Mouse (Mus musculus) granulocyte monocyte progenitor cell, adult 5-6 weeks (primary cell): ENCODE results near the gene Vars. TPM values are rescaled to one million over a fixed set of nuclear protein-coding genes. Genes with fewer than 3 reads are reported as not detected.
A peak's percentile ranks its signal among the peaks of the same experiment; 100 is the strongest.

Source experiments
- ATAC-seq: replicated peaks from 2 replicates; pipeline ENCODE4 v1.8.0; 2016; ENCODE audit warnings: mild to moderate bottlenecking, moderate TSS enrichment, inconsistent platforms; ENCODE audit not compliant: poor library complexity, severe bottlenecking
- total RNA-seq, 2 experiments: library from RNA; stranded (forward) in 1 of 2; stranded (reverse) in 1 of 2; fragments of 200-712, 200-1000 nt in 1 of 2; fragments of >200 nt in 1 of 2; fragmentation: Nextera tagmentation in 1 of 2; gene quantifications; 2 replicates each; pipeline ENCODE4 v1.2.3; 2014 to 2017

Vars gene
- total RNA-seq, 2 experiments from 2014 or later: 75.6 to 174 TPM

- ATAC-seq: no peak
Observed at GRCm38 (mm10) chr17:35060737-35061297, 60.0 kb downstream of the Vars start.

DNA sequence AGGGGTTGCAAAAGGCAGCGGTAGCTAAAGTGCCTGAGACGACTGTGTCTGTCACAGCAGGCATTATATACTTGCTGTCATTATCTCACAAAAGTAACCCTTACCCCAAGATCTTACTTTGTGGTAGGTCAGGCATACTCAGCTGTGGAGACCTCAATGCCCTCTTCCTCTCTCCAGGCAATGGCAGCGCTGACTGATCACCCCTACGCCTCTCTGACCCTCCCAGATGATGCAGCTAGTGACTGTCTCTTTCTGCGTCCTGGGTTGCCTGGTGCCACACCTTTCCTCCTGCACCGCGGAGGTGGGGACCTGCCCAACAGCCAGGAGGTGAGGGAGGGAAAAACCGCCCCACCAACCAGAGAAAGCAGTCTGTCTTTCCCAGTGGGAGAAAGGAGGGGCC is 60.5 kb downstream of the Vars start:
- no peak for ATAC-seq

DNA sequence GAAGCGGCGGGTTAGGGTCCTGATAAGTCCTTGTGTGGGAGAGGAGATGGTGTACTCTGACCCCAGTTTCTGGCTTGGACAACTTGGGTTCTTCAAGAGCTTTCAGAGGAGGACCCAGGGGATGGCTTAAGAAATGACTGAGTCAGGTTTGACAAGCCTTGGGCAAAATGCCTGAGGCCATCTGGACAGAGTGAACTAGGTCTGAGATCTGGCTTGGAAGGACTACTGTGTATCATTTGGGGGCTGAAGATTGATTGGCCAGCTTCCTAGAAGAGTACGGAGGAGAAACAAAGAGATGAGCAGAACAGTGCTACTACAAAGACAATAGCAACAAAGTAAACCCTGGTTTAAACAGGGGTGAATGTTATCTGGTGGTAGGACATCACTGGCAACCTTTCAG is 62.7 kb downstream of the Vars start:
- no peak for ATAC-seq

DNA sequence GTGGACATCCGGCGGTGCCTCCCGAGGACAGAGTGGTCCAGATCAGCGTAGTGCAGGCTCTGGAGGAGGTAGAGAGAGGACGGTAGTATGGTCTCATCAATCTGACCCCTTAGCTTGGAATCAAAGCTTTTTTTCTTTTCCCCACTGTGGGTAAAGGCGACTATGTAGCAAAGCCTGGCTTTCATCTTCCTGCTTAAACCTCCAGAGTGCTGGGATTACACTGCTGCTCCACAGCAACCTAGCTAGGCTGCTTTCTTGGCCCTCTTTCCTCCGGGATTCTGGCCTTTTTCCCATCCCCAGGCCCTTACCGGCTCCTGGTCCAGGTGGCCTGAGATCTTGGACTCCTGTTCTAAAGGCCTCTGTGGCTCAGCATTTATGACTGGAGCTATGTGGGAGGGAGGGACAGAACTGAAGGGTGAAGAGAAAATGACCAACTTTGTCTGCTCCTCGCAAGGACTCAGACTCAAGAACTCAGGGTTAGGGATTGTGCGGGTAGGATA is 63.6 kb downstream of the Vars start:
- no peak for ATAC-seq

GRCm38 (mm10) chr17:35064951-35065947 is 64.5 kb downstream of the Vars start, which contains the start of gene Ly6g6c:
Gene Ly6g6c (plus strand): TSS chr17:35065388.
- ATAC-seq: peak; percentile 36

Other genes starting within 250 kb of the Vars start
Only the 30 nearest of the 45 such genes appear.
- not detected in 2 replicates for gene Cfb, start 138.5 kb upstream of the Vars start, total RNA-seq (2014; fragmentation: Nextera tagmentation)
- not detected in 2 replicates for gene Cfb, start 138.5 kb upstream of the Vars start, total RNA-seq (2017)
- 12.2 and 14.2 TPM in 2 replicates for gene Zbtb12, start 121.5 kb upstream of the Vars start, total RNA-seq (2014; fragmentation: Nextera tagmentation)
- 13.3 and 15.3 TPM in 2 replicates for gene Zbtb12, start 121.5 kb upstream of the Vars start, total RNA-seq (2017)
- gene Gm20547, start 118.9 kb upstream of the Vars start, total RNA-seq (2014; fragmentation: Nextera tagmentation): not detected in 2 replicates
- gene Gm20547, start 118.9 kb upstream of the Vars start, total RNA-seq (2017): not detected in 2 replicates
- 1.5 and 7.7 TPM in 2 replicates for gene C2, start 102.7 kb upstream of the Vars start, total RNA-seq (2014; fragmentation: Nextera tagmentation)
- gene C2, start 102.7 kb upstream of the Vars start, total RNA-seq (2017): 0.47 TPM in 1 of 2 replicates, not detected in the other
- 78.2 and 87.0 TPM in 2 replicates for gene Ehmt2, start 102.5 kb upstream of the Vars start, total RNA-seq (2014; fragmentation: Nextera tagmentation)
- gene Ehmt2, start 102.5 kb upstream of the Vars start, total RNA-seq (2017): 90.9 and 120 TPM in 2 replicates
- 0.41 TPM in 1 of 2 replicates, not detected in the other for gene Slc44a4, start 86.5 kb upstream of the Vars start, total RNA-seq (2014; fragmentation: Nextera tagmentation)
- 0.78 and 1.8 TPM in 2 replicates for gene Slc44a4, start 86.5 kb upstream of the Vars start, total RNA-seq (2017)
- gene Neu1, start 69.7 kb upstream of the Vars start, total RNA-seq (2014; fragmentation: Nextera tagmentation): 30.3 and 35.3 TPM in 2 replicates
- 27.0 and 32.4 TPM in 2 replicates for gene Neu1, start 69.7 kb upstream of the Vars start, total RNA-seq (2017)
- 11.4 and 13.9 TPM in 2 replicates for gene Hspa1b, start 41.7 kb upstream of the Vars start, total RNA-seq (2014; fragmentation: Nextera tagmentation)
- gene Hspa1b, start 41.7 kb upstream of the Vars start, total RNA-seq (2017): 67.7 and 68.3 TPM in 2 replicates
- not detected in 2 replicates for gene Gm20481, start 31.1 kb upstream of the Vars start, total RNA-seq (2014; fragmentation: Nextera tagmentation)
- 0.34 and 1.4 TPM in 2 replicates for gene Gm20481, start 31.1 kb upstream of the Vars start, total RNA-seq (2017)
- gene Hspa1a, start 28.8 kb upstream of the Vars start, total RNA-seq (2014; fragmentation: Nextera tagmentation): 5.5 and 6.2 TPM in 2 replicates
- gene Hspa1a, start 28.8 kb upstream of the Vars start, total RNA-seq (2017): 45.2 and 49.0 TPM in 2 replicates
- not detected in 2 replicates for gene Hspa1l, start 28.3 kb upstream of the Vars start, total RNA-seq (2014; fragmentation: Nextera tagmentation)
- gene Hspa1l, start 28.3 kb upstream of the Vars start, total RNA-seq (2017): 0.09 TPM in 1 of 2 replicates, not detected in the other
- 129 and 305 TPM in 2 replicates for gene Lsm2, start 19.1 kb upstream of the Vars start, total RNA-seq (2014; fragmentation: Nextera tagmentation)
- 42.0 and 71.6 TPM in 2 replicates for gene Lsm2, start 19.1 kb upstream of the Vars start, total RNA-seq (2017)
- gene Vwa7, start 15.6 kb downstream of the Vars start, total RNA-seq (2014; fragmentation: Nextera tagmentation): 0.11 and 0.19 TPM in 2 replicates
- gene Vwa7, start 15.6 kb downstream of the Vars start, total RNA-seq (2017): not detected in 2 replicates
- gene Sapcd1, start 27.0 kb downstream of the Vars start, total RNA-seq (2014; fragmentation: Nextera tagmentation): 2.5 TPM in 1 of 2 replicates, not detected in the other
- 0.90 TPM in 1 of 2 replicates, not detected in the other for gene Sapcd1, start 27.0 kb downstream of the Vars start, total RNA-seq (2017)
- gene Msh5, start 45.8 kb downstream of the Vars start, total RNA-seq (2014; fragmentation: Nextera tagmentation): 0.19 and 6.8 TPM in 2 replicates
- gene Msh5, start 45.8 kb downstream of the Vars start, total RNA-seq (2017): 0.62 and 3.6 TPM in 2 replicates
- 231 and 245 TPM in 2 replicates for gene Clic1, start 49.0 kb downstream of the Vars start, total RNA-seq (2014; fragmentation: Nextera tagmentation)
- gene Clic1, start 49.0 kb downstream of the Vars start, total RNA-seq (2017): 268 and 347 TPM in 2 replicates
- gene Ddah2, start 58.0 kb downstream of the Vars start, total RNA-seq (2014; fragmentation: Nextera tagmentation): 3.4 TPM in 1 of 2 replicates, not detected in the other
- gene Ddah2, start 58.0 kb downstream of the Vars start, total RNA-seq (2017): 0.57 and 3.7 TPM in 2 replicates
- not detected in 2 replicates for gene Ly6g6c, start 64.4 kb downstream of the Vars start, total RNA-seq (2014; fragmentation: Nextera tagmentation)
- not detected in 2 replicates for gene Ly6g6c, start 64.4 kb downstream of the Vars start, total RNA-seq (2017)
- gene Mpig6b, start 65.2 kb downstream of the Vars start, total RNA-seq (2014; fragmentation: Nextera tagmentation): not detected in 2 replicates
- not detected in 2 replicates for gene Mpig6b, start 65.2 kb downstream of the Vars start, total RNA-seq (2017)
- not detected in 2 replicates for gene Ly6g6e, start 75.9 kb downstream of the Vars start, total RNA-seq (2014; fragmentation: Nextera tagmentation)
- gene Ly6g6e, start 75.9 kb downstream of the Vars start, total RNA-seq (2017): not detected in 2 replicates
- gene Ly6g6d, start 77.1 kb downstream of the Vars start, total RNA-seq (2014; fragmentation: Nextera tagmentation): not detected in 2 replicates
- not detected in 2 replicates for gene Ly6g6d, start 77.1 kb downstream of the Vars start, total RNA-seq (2017)
- not detected in 2 replicates for gene Ly6g6f, start 84.6 kb downstream of the Vars start, total RNA-seq (2014; fragmentation: Nextera tagmentation)
- not detected in 2 replicates for gene Ly6g6f, start 84.6 kb downstream of the Vars start, total RNA-seq (2017)
- gene Abhd16a, start 88.3 kb downstream of the Vars start, total RNA-seq (2014; fragmentation: Nextera tagmentation): 26.7 and 33.3 TPM in 2 replicates
- 27.7 and 35.0 TPM in 2 replicates for gene Abhd16a, start 88.3 kb downstream of the Vars start, total RNA-seq (2017)
- gene Ly6g5c, start 107.3 kb downstream of the Vars start, total RNA-seq (2014; fragmentation: Nextera tagmentation): not detected in 2 replicates
- not detected in 2 replicates for gene Ly6g5c, start 107.3 kb downstream of the Vars start, total RNA-seq (2017)
- gene Ly6g5b, start 114.4 kb downstream of the Vars start, total RNA-seq (2014; fragmentation: Nextera tagmentation): 1.6 TPM in 1 of 2 replicates, not detected in the other
- 0.56 TPM in 1 of 2 replicates, not detected in the other for gene Ly6g5b, start 114.4 kb downstream of the Vars start, total RNA-seq (2017)
- 21.2 and 25.4 TPM in 2 replicates for gene Gpank1, start 120.5 kb downstream of the Vars start, total RNA-seq (2014; fragmentation: Nextera tagmentation)
- 24.0 and 26.9 TPM in 2 replicates for gene Gpank1, start 120.5 kb downstream of the Vars start, total RNA-seq (2017)
- 289 and 384 TPM in 2 replicates for gene Csnk2b, start 121.1 kb downstream of the Vars start, total RNA-seq (2014; fragmentation: Nextera tagmentation)
- gene Csnk2b, start 121.1 kb downstream of the Vars start, total RNA-seq (2017): 277 and 317 TPM in 2 replicates
- 16.3 and 18.4 TPM in 2 replicates for gene D17H6S53E, start 125.4 kb downstream of the Vars start, total RNA-seq (2014; fragmentation: Nextera tagmentation)
- gene D17H6S53E, start 125.4 kb downstream of the Vars start, total RNA-seq (2017): 7.9 and 10.7 TPM in 2 replicates
- gene Apom, start 131.1 kb downstream of the Vars start, total RNA-seq (2014; fragmentation: Nextera tagmentation): not detected in 2 replicates
- gene Apom, start 131.1 kb downstream of the Vars start, total RNA-seq (2017): 1.2 TPM in 1 of 2 replicates, not detected in the other
- gene Bag6, start 134.2 kb downstream of the Vars start, total RNA-seq (2014; fragmentation: Nextera tagmentation): 93.9 and 111 TPM in 2 replicates
- gene Bag6, start 134.2 kb downstream of the Vars start, total RNA-seq (2017): 68.8 and 74.0 TPM in 2 replicates